Mouse (Mus musculus) midbrain, embryonic 15.5 days (tissue): ENCODE data around the gene Dph2. TPM values are rescaled to one million over a fixed set of nuclear protein-coding genes. Genes with fewer than 3 reads are reported as not detected.

ENCODE experiments used
- ATAC-seq: fragments of 200-750 bp; cut with Nextera tagmentation; replicated peaks from 2 replicates; pipeline ENCODE4 v1.8.0; 2017; ENCODE audit warnings: moderate TSS enrichment
- H3K27ac ChIP-seq: fragments of 300-500 bp; sonication (generic); 2 replicates; pipeline ENCODE4 v1.5.1; 2015; ENCODE audit warnings: mild to moderate bottlenecking, inconsistent platforms
- H3K27me3 ChIP-seq: fragments of 300-500 bp; sonication (generic); replicated peaks from 2 replicates; pipeline ENCODE4 v1.6.1; 2015; ENCODE audit warnings: inconsistent platforms
- H3K36me3 ChIP-seq: fragments of 300-500 bp; sonication (generic); replicated peaks from 2 replicates; pipeline ENCODE4 v1.6.1; 2015; ENCODE audit warnings: inconsistent platforms
- H3K4me1 ChIP-seq: fragments of 300-500 bp; sonication (generic); 2 replicates; pipeline ENCODE4 v1.6.1; 2015; ENCODE audit warnings: inconsistent platforms
- H3K4me2 ChIP-seq: fragments of 300-500 bp; sonication (generic); 2 replicates; pipeline ENCODE4 v1.6.1; 2015; ENCODE audit warnings: inconsistent platforms, mild to moderate bottlenecking, moderate library complexity
- H3K4me3 ChIP-seq: fragments of 300-500 bp; sonication (generic); 2 replicates; pipeline ENCODE4 v1.5.1; 2015; ENCODE audit warnings: mild to moderate bottlenecking, inconsistent platforms
- H3K9ac ChIP-seq: fragments of 300-500 bp; sonication (generic); 2 replicates; pipeline ENCODE4 v1.6.1; 2015; ENCODE audit warnings: mild to moderate bottlenecking, inconsistent platforms
- H3K9me3 ChIP-seq: fragments of 300-500 bp; sonication (generic); 2 replicates; pipeline ENCODE4 v1.6.1; 2016; ENCODE audit warnings: inconsistent platforms
- WGBS: fragments of 180-500 bp; shearing (Covaris S2); methylation state at CpG from one replicate; pipeline ENCODE4 v1.1.7; 2015; ENCODE audit warnings: mixed read lengths; 5-methylcytosine and 5-hydroxymethylcytosine counted together
- polyA plus RNA-seq: library from polyadenylated mRNA; unstranded; fragments of >200 nt; fragmentation: Nextera tagmentation; extraction: Ambion mirVana; gene quantifications from 2 replicates; pipeline ENCODE4 v1.2.1, GENCODE M21; 2015

The Dph2 gene
- polyA plus RNA-seq, 1 experiment from 2014 or later = 24.0 TPM

DNA sequence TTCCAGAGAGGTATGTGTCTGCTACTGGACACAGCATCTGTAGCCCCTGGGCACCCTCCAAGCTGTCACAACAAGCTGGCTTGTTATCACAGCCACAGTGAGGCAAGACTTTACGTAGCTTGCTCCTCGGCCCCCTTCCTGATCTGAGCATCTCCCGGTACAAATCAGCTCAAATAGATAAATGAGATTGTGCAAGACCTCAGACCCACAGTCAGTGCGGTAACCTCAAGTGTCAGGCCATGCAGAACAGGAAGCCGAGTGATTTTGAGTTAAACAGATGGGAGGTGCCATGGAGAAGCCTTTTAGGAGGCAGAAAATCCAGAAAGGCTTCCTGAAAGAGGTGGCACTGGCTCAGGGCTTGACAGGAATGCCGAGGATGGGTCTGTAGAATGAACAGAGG, 24.8 kb downstream of the Dph2 start:
- no peak overlapping the region for H3K27ac ChIP-seq
- WGBS = 81% methylated on average over 6 of the region's 6 CpGs
- H3K4me1 ChIP-seq = peaks cover 17% of the 10 kb centered on the region
- no peaks in the 10 kb centered on the region for H3K27me3 ChIP-seq
- no peak overlapping the region for H3K4me3 ChIP-seq
- H3K9me3 ChIP-seq = no peaks in the 10 kb centered on the region
- H3K36me3 ChIP-seq = no peaks in the 10 kb centered on the region
- no peak for ATAC-seq
- no peak overlapping the region for H3K4me2 ChIP-seq
- no peak overlapping the region for H3K9ac ChIP-seq

DNA sequence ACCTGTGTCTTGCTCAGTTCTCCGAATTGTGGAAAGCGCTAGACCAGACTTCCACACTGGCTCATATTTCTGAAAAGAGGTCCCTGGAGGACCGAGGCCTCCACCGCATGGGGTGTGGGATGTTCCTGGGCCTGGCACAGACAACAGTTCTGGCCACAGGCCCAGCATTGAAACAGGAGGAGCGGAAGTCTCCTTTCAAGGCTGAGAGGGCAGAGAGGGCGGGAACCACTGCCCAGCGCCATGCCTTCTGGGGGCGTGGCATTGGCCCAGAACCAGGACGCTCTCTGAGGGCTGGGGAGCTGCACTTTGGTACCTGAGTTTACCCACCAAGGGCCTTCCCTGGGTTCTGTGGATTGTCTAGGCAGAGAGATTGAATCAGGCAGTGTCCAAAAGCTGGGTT, 25.7 kb downstream of the Dph2 start:
- H3K4me2 ChIP-seq = no peak overlapping the region
- no peaks in the 10 kb centered on the region for H3K36me3 ChIP-seq
- H3K4me3 ChIP-seq = no peak overlapping the region
- whole genome bisulfite sequencing = 52% methylated on average over 9 of the region's 9 CpGs
- no peak overlapping the region for H3K9ac ChIP-seq
- no peaks in the 10 kb centered on the region for H3K9me3 ChIP-seq
- peaks cover 17% of the 10 kb centered on the region for H3K4me1 ChIP-seq
- H3K27me3 ChIP-seq = no peaks in the 10 kb centered on the region
- no peak overlapping the region for H3K27ac ChIP-seq
- no peak for ATAC-seq

DNA sequence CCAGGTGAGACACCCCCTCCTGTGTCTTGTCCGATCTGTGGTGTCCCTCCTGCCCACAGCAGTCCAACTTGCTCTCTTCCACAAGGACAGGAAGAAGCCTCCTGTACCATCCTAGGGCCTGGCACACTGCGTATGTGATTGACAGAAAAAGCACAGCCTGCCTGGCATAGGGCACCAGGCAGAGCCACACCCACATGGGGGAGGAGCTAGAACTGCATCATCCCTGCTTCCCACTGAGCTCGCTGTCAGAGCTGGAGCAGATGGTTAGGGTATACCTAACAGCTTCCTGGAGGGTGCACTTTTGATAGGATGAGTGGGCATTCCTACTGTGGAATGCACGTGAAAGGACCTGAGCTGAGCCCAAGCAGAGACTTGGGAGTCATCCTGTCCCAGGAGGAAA, 29.0 kb downstream of the Dph2 start:
- no peaks in the 10 kb centered on the region for H3K36me3 ChIP-seq
- 28% methylated on average over 4 of the region's 4 CpGs for WGBS
- no peak overlapping the region for H3K27ac ChIP-seq
- H3K27me3 ChIP-seq = no peaks in the 10 kb centered on the region
- H3K4me3 ChIP-seq = no peak overlapping the region
- peak; percentile 82 for ATAC-seq
- H3K9me3 ChIP-seq = no peaks in the 10 kb centered on the region
- H3K4me1 ChIP-seq = peaks cover 17% of the 10 kb centered on the region
- H3K4me2 ChIP-seq = no peak overlapping the region
- no peak overlapping the region for H3K9ac ChIP-seq

GRCm38 (mm10) chr4:117860570-117860969, 31.3 kb downstream of the Dph2 start:
- H3K9me3 ChIP-seq = no peaks in the 10 kb centered on the region
- 82% methylated on average over 9 of the region's 9 CpGs for WGBS
- no peak overlapping the region for H3K4me2 ChIP-seq
- no peak overlapping the region for H3K9ac ChIP-seq
- no peak overlapping the region for H3K27ac ChIP-seq
- ATAC-seq = no peak
- H3K27me3 ChIP-seq = no peaks in the 10 kb centered on the region
- H3K4me1 ChIP-seq = peaks cover 10% of the 10 kb centered on the region; the same call in 1 of the 2 replicates
- H3K36me3 ChIP-seq = no peaks in the 10 kb centered on the region
- no peak overlapping the region for H3K4me3 ChIP-seq

GRCm38 (mm10) chr4:117858794-117859193, 33.0 kb downstream of the Dph2 start:
- Histone ChIP-seq H3K27me3 (no peaks in the 10 kb centered on the region), H3K4me3 (no peak overlapping the region), H3K36me3 (no peaks in the 10 kb centered on the region), H3K27ac (0 out of 2 replicates have a peak overlapping the region, but pooled peaks have one; percentile 8), H3K9me3 (no peaks in the 10 kb centered on the region), H3K9ac (no peak overlapping the region), H3K4me1 (peaks cover 10% of the 10 kb centered on the region; the same call in 1 of the 2 replicates), H3K4me2 (no peak overlapping the region)
- 64% methylated on average over 3 of the region's 3 CpGs for WGBS
- no peak for ATAC-seq

- Histone ChIP-seq H3K9ac (no peak overlapping the region), H3K27ac (peak overlapping the region; percentile 53; the same call in 1 of the 2 replicates), H3K9me3 (no peaks in the 10 kb centered on the region), H3K4me3 (no peak overlapping the region), H3K27me3 (no peaks in the 10 kb centered on the region), H3K36me3 (no peaks in the 10 kb centered on the region), H3K4me2 (no peak overlapping the region), H3K4me1 (peaks cover 6% of the 10 kb centered on the region; the same call in 1 of the 2 replicates)
- 67% methylated on average over 9 of the region's 9 CpGs for WGBS
- peak; percentile 27 for ATAC-seq
These were observed 36.7 kb downstream of the Dph2 start for GRCm38 (mm10) chr4:117855146-117855545.

GRCm38 (mm10) chr4:117852152-117852868, 39.5 kb downstream of the Dph2 start:
- Histone ChIP-seq H3K27me3 (no peaks in the 10 kb centered on the region), H3K4me3 (no peak overlapping the region), H3K9me3 (no peaks in the 10 kb centered on the region), H3K9ac (no peak overlapping the region), H3K4me2 (no peak overlapping the region), H3K4me1 (peaks cover 11% of the 10 kb centered on the region; the same call in 1 of the 2 replicates), H3K36me3 (no peaks in the 10 kb centered on the region), H3K27ac (no peak overlapping the region)
- 92% methylated on average over 10 of the region's 10 CpGs for WGBS
- ATAC-seq = no peak

DNA sequence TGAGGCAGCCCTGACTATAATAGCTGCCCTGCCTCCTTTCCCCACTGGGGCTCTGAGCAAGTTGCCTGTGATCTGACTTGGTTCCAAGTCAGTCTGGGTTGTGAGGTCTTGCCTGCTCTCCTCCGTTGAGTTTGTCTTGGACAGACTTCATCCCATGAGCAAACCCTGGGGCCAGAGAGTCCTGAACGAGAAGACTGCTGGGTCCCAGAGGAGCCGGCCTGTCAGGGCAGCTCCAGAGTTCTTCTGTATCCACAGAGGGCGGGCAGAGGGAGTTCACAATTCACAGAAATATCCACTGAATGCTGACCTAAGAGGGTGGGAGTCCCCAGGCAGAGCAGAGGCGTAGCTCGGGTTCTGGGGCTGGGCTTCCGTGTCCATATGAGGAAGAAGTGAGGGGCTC, 41.0 kb downstream of the Dph2 start:
- WGBS = 78% methylated on average over 7 of the region's 7 CpGs
- Histone ChIP-seq H3K36me3 (no peaks in the 10 kb centered on the region), H3K9me3 (no peaks in the 10 kb centered on the region), H3K27ac (no peak overlapping the region), H3K9ac (no peak overlapping the region), H3K4me1 (peaks cover 11% of the 10 kb centered on the region; the same call in 1 of the 2 replicates), H3K27me3 (no peaks in the 10 kb centered on the region), H3K4me3 (no peak overlapping the region), H3K4me2 (no peak overlapping the region)
- no peak for ATAC-seq

DNA sequence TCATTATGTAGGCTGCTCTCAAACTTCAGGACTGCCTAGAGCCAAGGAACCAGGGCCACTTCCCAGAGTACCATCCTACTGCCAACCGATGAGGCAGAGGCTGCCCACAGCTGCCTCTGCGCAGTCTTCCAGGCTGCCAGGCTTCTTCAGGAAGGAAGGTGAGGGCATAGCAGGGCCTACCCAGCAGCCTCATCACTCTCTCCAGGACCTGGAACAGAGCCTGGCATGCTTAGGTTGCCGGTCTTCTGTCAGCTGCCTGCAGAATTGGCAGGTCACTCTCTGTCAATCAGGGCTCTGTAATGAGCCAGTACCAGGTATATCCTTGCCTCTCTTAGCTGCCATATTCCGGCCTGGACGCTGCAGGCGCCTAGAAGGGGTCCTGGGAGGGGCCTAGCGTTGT, 41.7 kb downstream of the Dph2 start:
- no peak overlapping the region for H3K9ac ChIP-seq

GRCm38 (mm10) chr4:117849506-117849905, 42.3 kb downstream of the Dph2 start:
- ATAC-seq = peak; percentile 70
- WGBS = 13% methylated on average over 5 of the region's 5 CpGs

More for the DNA sequence above, 41.7 kb downstream of the Dph2 start:
- peaks cover 11% of the 10 kb centered on the region; the same call in 1 of the 2 replicates for H3K4me1 ChIP-seq
- H3K4me3 ChIP-seq = no peak overlapping the region
- H3K36me3 ChIP-seq = no peaks in the 10 kb centered on the region
- WGBS = 79% methylated on average over 7 of the region's 7 CpGs
- no peak overlapping the region for H3K4me2 ChIP-seq
- ATAC-seq = no peak
- no peaks in the 10 kb centered on the region; the same call in 1 of the 2 replicates for H3K27me3 ChIP-seq
- H3K9me3 ChIP-seq = no peaks in the 10 kb centered on the region
- H3K27ac ChIP-seq = no peak overlapping the region

GRCm38 (mm10) chr4:117849063-117849462, 42.8 kb downstream of the Dph2 start:
- H3K27me3 ChIP-seq = no peaks in the 10 kb centered on the region; the same call in 1 of the 2 replicates
- no peak overlapping the region for H3K9ac ChIP-seq
- ATAC-seq = peak; percentile 12; the same call in 1 of the 2 replicates
- no peak overlapping the region for H3K27ac ChIP-seq
- peaks cover 11% of the 10 kb centered on the region; the same call in 1 of the 2 replicates for H3K4me1 ChIP-seq
- no peak overlapping the region for H3K4me2 ChIP-seq
- no peak overlapping the region for H3K4me3 ChIP-seq
- WGBS = 53% methylated on average over 17 of the region's 17 CpGs
- H3K36me3 ChIP-seq = no peaks in the 10 kb centered on the region
- H3K9me3 ChIP-seq = no peaks in the 10 kb centered on the region

More at GRCm38 (mm10) chr4:117849506-117849905, 42.3 kb downstream of the Dph2 start:
- H3K4me1 ChIP-seq = peaks cover 11% of the 10 kb centered on the region; the same call in 1 of the 2 replicates
- no peak overlapping the region for H3K4me3 ChIP-seq
- no peak overlapping the region for H3K9ac ChIP-seq
- H3K9me3 ChIP-seq = no peaks in the 10 kb centered on the region
- H3K27ac ChIP-seq = no peak overlapping the region
- H3K36me3 ChIP-seq = no peaks in the 10 kb centered on the region
- H3K27me3 ChIP-seq = no peaks in the 10 kb centered on the region; the same call in 1 of the 2 replicates
- H3K4me2 ChIP-seq = no peak overlapping the region

- no peak overlapping the region for H3K4me3 ChIP-seq
- ATAC-seq = no peak
- no peak overlapping the region for H3K9ac ChIP-seq
These were observed 44.8 kb downstream of the Dph2 start for GRCm38 (mm10) chr4:117847011-117847410.

More at GRCm38 (mm10) chr4:117847011-117847410, 44.8 kb downstream of the Dph2 start:
- Histone ChIP-seq H3K4me1 (peaks cover 11% of the 10 kb centered on the region; the same call in 1 of the 2 replicates), H3K36me3 (no peaks in the 10 kb centered on the region), H3K9me3 (no peaks in the 10 kb centered on the region), H3K4me2 (no peak overlapping the region), H3K27me3 (no peaks in the 10 kb centered on the region; the same call in 1 of the 2 replicates), H3K27ac (no peak overlapping the region)
- 41% methylated on average over 2 of the region's 2 CpGs for WGBS
